ENCODE assay signal across 10 mouse cellular contexts in the genomic region with DNA sequence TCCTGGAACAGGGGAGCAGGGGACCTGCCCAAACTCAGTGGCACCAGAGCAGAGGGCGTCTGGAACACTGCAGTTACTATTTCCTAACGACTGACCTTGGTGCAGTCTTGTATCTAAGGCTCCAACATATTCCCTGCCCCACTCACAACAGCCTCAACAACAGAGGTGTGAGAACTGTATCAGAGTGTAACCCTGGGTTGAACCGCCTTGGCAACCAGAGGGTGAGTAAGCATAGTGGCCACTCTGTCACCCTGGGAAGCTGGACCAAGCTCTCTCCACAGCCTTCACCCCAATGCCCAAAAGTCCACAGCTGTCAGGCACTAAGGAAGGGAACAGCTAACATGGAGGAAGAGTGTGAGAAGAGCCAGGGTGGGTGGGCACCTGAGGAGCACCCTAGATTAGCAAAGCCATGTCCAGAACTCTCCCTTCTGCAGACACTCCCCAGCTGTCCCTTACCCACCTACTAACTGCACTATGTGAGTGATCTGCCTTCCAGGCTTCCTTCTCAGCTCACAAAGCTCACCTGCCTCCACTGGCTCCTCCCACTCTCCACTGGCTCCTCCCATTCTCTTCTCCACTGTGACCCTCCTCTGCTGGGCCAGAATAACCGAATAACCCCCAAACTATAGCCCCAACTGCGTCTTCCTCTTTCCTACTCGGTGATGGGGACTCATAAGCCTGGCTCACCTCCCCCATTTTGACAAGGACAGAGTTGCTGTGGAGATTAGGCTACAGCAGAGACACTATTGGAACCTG.
A peak's percentile ranks its signal among the peaks of the same experiment; 100 is the strongest.
DNase-seq lines count a peak whose midpoint lies in the region; ATAC-seq and TF ChIP-seq lines count a peak whose summit lies in the region.
"Had no signal": no experiment of that assay in that cellular context is flagged by ENCODE, and none has a peak within 500 bp of the region (broad histone marks: within the 10 kb centered on the region; RNA-seq: fewer than 3 reads in every experiment).

No protein-coding gene starts in this region.

- TF ChIP-seq CTCF in left cerebral cortex, adult 2 months (IDR thresholded peaks at IDR 0.05): no peak
- no peak for TF ChIP-seq CTCF in gastrocnemius, adult 2 months (IDR thresholded peaks at IDR 0.05)

- no peak overlapping the region for H3K4me3 ChIP-seq in heart, embryonic 15.5 days
- no peak overlapping the region for H3K4me3 ChIP-seq in limb, embryonic 13.5 days
- no peak overlapping the region for H3K4me3 ChIP-seq in left cerebral cortex, adult 2 months
- no peak overlapping the region for H3K4me3 ChIP-seq in gastrocnemius, adult 2 months

- no peak for ATAC-seq in heart, embryonic 15.5 days (replicated peaks; ENCODE audit: insufficient number of reproducible peaks, insufficient read depth, low FRiP score, low read depth)
- ATAC-seq in activated CD4-positive, CD25-positive, alpha-beta regulatory T cell, adult 4 months: peak; percentile 2
- ATAC-seq in limb, embryonic 13.5 days (ENCODE audit: low FRiP score, low read depth): 0 out of 2 replicates have a peak, but pooled peaks have one; percentile 22

- no peaks in the 10 kb centered on the region for H3K9me3 ChIP-seq in heart, embryonic 15.5 days (replicated peaks)
- no peaks in the 10 kb centered on the region for H3K9me3 ChIP-seq in limb, embryonic 13.5 days

- H3K27ac ChIP-seq in heart, embryonic 15.5 days: peak overlapping the region; percentile 26; the same call in 1 of the 2 replicates
- H3K27ac ChIP-seq in limb, embryonic 13.5 days: no peak overlapping the region
- H3K27ac ChIP-seq in left cerebral cortex, adult 2 months: no peak overlapping the region
- no peak overlapping the region for H3K27ac ChIP-seq in gastrocnemius, adult 2 months
- H3K27ac ChIP-seq: macrophage had no signal

- no peaks in the 10 kb centered on the region for H3K27me3 ChIP-seq in heart, embryonic 15.5 days
- no peaks in the 10 kb centered on the region for H3K27me3 ChIP-seq in limb, embryonic 13.5 days

- peaks cover 71% of the 10 kb centered on the region for H3K4me1 ChIP-seq in heart, embryonic 15.5 days (replicated peaks)
- peaks cover 60% of the 10 kb centered on the region for H3K4me1 ChIP-seq in limb, embryonic 13.5 days

- H3K9ac ChIP-seq in heart, embryonic 15.5 days: no peak overlapping the region
- no peak overlapping the region for H3K9ac ChIP-seq in limb, embryonic 13.5 days

- 60% methylated on average over 6 of the region's 6 CpGs for WGBS in heart, embryonic 15.5 days
- WGBS in limb, embryonic 13.5 days: 80% methylated on average over 6 of the region's 6 CpGs

- no peaks in the 10 kb centered on the region for H3K36me3 ChIP-seq in heart, embryonic 15.5 days
- H3K36me3 ChIP-seq in limb, embryonic 13.5 days: peaks cover 12% of the 10 kb centered on the region; the same call in 1 of the 2 replicates

- intact Hi-C loops in left cerebral cortex, adult 2 months (cut with DNase I): no loop called here
- intact Hi-C loops in gastrocnemius, adult 2 months (cut with DNase I): no loop called here

- no peak overlapping the region for H3K4me2 ChIP-seq in heart, embryonic 15.5 days
- H3K4me2 ChIP-seq in limb, embryonic 13.5 days (replicated peaks): no peak overlapping the region

- no peak for DNase-seq in heart, adult 8-10 months (ENCODE audit: low spot score)
- DNase-seq in B cell, adult 2 months: peak; percentile 44 to 50
- no peak for DNase-seq in right cerebral cortex, postnatal 4 days
- DNase-seq in left cerebral cortex, adult 2 months (ENCODE audit: extremely low spot score in 1 of 2, low spot score in 2 of 2): no peak
- no peak for DNase-seq in gastrocnemius, adult 2 months
- DNase-seq: thymus, postnatal 25 days had no signal

Comparison
In these comparisons a context has a peak if more than half of its experiments do, and no peak if none do; other contexts are left out.
1. DNase-seq: peak in B cell, adult 2 months (2 of 2); none in heart, adult 8-10 months (single experiment), right cerebral cortex, postnatal 4 days (single experiment), left cerebral cortex, adult 2 months (0 of 2) and gastrocnemius, adult 2 months (single experiment).